Mouse (Mus musculus) heart, adult 2 months (tissue): ENCODE results near the gene Slc8a3. TPM values are rescaled to one million over a fixed set of nuclear protein-coding genes. Genes with fewer than 3 reads are reported as not detected.

Source experiments
- DNase-seq, 2 experiments: peaks; one replicate each; pipeline ENCODE4 v3.0.0; 2021
- H3K27ac ChIP-seq: fragments of 200-600 bp; 2 replicates; pipeline ENCODE4 v1.8.1; 2022
- H3K27me3 ChIP-seq: fragments of 200-500 bp; 2 replicates; pipeline ENCODE4 v1.6.1; 2012; ENCODE audit warnings: mild to moderate bottlenecking, low read length, inconsistent platforms, mixed read lengths; ENCODE audit not compliant: control insufficient read depth, insufficient read depth
- H3K36me3 ChIP-seq: fragments of 200-500 bp; 2 replicates; pipeline ENCODE4 v1.6.1; 2012; ENCODE audit warnings: low read length, inconsistent platforms; ENCODE audit not compliant: control insufficient read depth, insufficient read depth
- H3K4me1 ChIP-seq: fragments of 200-500 bp; 2 replicates; pipeline ENCODE4 v1.6.1; 2011; ENCODE audit warnings: low read length; ENCODE audit not compliant: control insufficient read depth, insufficient read depth
- H3K4me3 ChIP-seq: fragments of 200-600 bp; 2 replicates; pipeline ENCODE4 v1.8.1; 2022
- H3K79me2 ChIP-seq: fragments of 200-500 bp; replicated peaks from 2 replicates; pipeline ENCODE4 v1.6.1; 2012; ENCODE audit warnings: mild to moderate bottlenecking, inconsistent platforms, low read length, moderate library complexity, mixed read lengths; ENCODE audit not compliant: control insufficient read depth, insufficient read depth
- H3K9ac ChIP-seq: fragments of 200-500 bp; 2 replicates; pipeline ENCODE4 v1.6.1; 2012; ENCODE audit warnings: low read depth, mild to moderate bottlenecking, control low read depth, inconsistent platforms, low read length, mixed read lengths
- CTCF ChIP-seq: fragments of 200-600 bp; IDR thresholded peaks from 2 replicates; pipeline ENCODE4 v1.8.1; 2022; ENCODE audit warnings: antibody characterized with exemption, mild to moderate bottlenecking, moderate library complexity
- EP300 ChIP-seq: fragments of 200-500 bp; IDR thresholded peaks from 2 replicates; pipeline ENCODE4 v1.6.1; 2011; ENCODE audit warnings: low read depth, low read length, control low read depth; ENCODE audit not compliant: insufficient read depth
- POLR2A ChIP-seq: fragments of 200-500 bp; IDR thresholded peaks from 2 replicates; pipeline ENCODE4 v1.6.1; 2011; ENCODE audit warnings: mild to moderate bottlenecking, low read depth, low read length, control low read depth; ENCODE audit not compliant: insufficient read depth
- WGBS: fragments of 180-500 bp; shearing (Covaris S2); methylation state at CpG from one replicate; pipeline ENCODE4 v1.1.7; 2018; 5-methylcytosine and 5-hydroxymethylcytosine counted together
- intact Hi-C: fragments of 180-260 bp; cut with DNase I; formaldehyde crosslinking; loops from one replicate; pipeline ENCODE4 v1.15.1; 2025
- polyA plus RNA-seq: library from polyadenylated mRNA; depleted of rRNA; stranded (reverse); fragments of >200 nt; gene quantifications from 2 replicates; pipeline ENCODE4 v1.2.3, GENCODE M21; 2012
- total RNA-seq, 2 experiments: library from RNA; stranded (reverse); gene quantifications; 2 replicates each; pipeline ENCODE4 v1.2.3; 2021

The Slc8a3 gene
- total and polyA plus RNA-seq, 3 experiments, result 0.08 to 0.18 TPM; not detected in 1

DNA sequence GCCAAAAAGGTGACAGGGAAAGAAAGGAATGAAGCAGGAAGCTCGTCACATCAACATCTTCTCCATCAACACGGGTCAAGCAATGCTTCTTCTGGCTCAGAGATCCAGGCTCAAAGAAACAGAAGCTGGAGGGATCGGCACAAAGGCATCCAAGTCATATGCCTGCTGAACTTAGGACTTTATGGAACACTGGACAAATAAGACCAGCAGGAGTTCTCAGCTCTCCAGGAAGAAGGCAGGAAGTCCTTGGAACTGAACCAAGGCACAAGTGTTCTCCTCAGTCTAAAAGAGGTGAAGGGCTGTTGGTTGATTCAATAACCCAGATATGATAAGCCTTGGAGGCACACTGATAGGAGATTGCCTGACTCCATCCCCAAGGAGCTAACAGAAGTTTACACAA is 8.0 kb downstream of the Slc8a3 start:
- Histone ChIP-seq H3K4me3 (no peak overlapping the region), H3K9ac (no peak overlapping the region), H3K27ac (no peak overlapping the region), H3K36me3 (no peaks in the 10 kb centered on the region), H3K79me2 (no peaks in the 10 kb centered on the region), H3K4me1 (no peaks in the 10 kb centered on the region), H3K27me3 (no peaks in the 10 kb centered on the region)
- 56% methylated on average over 3 of the region's 3 CpGs for WGBS
- DNase-seq, result no peak
- intact Hi-C loops, result no loop called here
- TF ChIP-seq EP300 (no peak), CTCF (no peak), POLR2A (no peak)

DNA sequence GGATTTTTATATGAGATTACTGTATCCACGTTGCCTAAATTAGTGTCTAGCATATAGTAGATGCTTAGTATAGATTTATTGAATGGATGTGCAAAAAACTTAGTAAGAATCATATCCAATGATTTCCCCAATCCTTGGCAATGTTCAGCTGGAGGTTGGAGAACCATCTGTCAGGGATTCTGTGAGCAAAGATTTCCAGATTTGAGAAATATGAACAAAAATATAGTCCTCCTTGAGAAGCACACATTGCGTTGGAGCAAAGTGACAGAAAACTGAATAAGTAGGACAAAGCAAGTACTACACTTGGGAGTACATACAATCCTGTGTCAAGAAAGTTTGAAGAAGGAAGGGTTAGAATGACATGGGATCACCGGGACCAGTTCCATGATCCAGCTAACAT is 8.9 kb downstream of the Slc8a3 start:
- TF ChIP-seq CTCF (no peak), EP300 (no peak), POLR2A (no peak)
- no peak overlapping the region for H3K27ac ChIP-seq
- no peaks in the 10 kb centered on the region for H3K36me3 ChIP-seq
- H3K4me3 ChIP-seq, result no peak overlapping the region
- intact Hi-C loops, result no loop called here
- no peaks in the 10 kb centered on the region for H3K4me1 ChIP-seq
- no peak for DNase-seq
- WGBS, result 87% methylated on average over 3 of the region's 3 CpGs
- no peaks in the 10 kb centered on the region for H3K79me2 ChIP-seq
- no peaks in the 10 kb centered on the region for H3K27me3 ChIP-seq
- H3K9ac ChIP-seq, result no peak overlapping the region

DNA sequence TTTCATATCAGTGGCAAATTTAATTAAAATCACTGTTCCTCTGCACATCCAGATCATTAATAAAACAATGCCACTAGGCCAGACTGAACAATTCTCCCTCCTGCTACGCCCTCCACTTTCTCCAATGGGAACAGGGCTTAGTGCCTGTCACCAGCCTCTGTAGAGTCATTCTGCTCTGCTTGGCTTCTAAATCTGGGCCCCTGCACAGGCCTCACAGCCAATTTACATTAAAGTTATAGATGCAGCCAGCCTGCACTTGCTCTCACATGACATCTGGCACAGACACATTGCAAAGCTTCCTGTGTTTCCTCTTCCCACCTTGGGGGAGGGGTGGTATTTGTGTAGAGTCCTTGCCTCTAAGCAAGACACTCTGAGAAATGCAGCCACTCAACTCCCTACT is 12.0 kb downstream of the Slc8a3 start:
- Histone ChIP-seq H3K9ac (no peak overlapping the region), H3K4me3 (no peak overlapping the region), H3K36me3 (no peaks in the 10 kb centered on the region), H3K4me1 (no peaks in the 10 kb centered on the region), H3K27ac (no peak overlapping the region), H3K79me2 (no peaks in the 10 kb centered on the region), H3K27me3 (no peaks in the 10 kb centered on the region)
- intact Hi-C loops, result no loop called here
- 76% methylated on average over 1 of the region's 1 CpGs for WGBS
- TF ChIP-seq EP300 (no peak), POLR2A (no peak), CTCF (no peak)
- DNase-seq, result no peak

DNA sequence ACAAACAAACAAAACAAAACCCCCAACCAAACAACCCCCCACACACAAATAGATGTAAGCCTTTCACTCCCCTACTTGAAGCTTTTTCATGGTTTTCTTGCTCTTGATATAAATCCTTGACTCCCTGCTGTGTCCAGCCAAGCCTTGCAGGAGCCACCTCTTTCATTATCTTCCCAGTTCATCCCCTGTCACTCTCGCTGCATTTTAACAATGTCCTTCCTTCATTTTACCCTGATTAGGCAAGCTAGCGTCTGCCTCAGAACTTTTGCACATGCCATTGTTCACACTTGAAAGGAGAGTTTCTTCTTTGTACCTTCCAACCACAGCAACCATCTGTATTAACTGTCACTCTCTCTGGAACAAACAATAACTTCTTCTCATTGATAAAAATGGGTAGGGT is 15.2 kb downstream of the Slc8a3 start:
- no peaks in the 10 kb centered on the region for H3K27me3 ChIP-seq
- TF ChIP-seq POLR2A (no peak), CTCF (no peak), EP300 (no peak)
- no peak for DNase-seq
- no peaks in the 10 kb centered on the region for H3K79me2 ChIP-seq
- no peaks in the 10 kb centered on the region for H3K4me1 ChIP-seq
- H3K9ac ChIP-seq, result no peak overlapping the region
- H3K36me3 ChIP-seq, result no peaks in the 10 kb centered on the region
- H3K27ac ChIP-seq, result no peak overlapping the region
- intact Hi-C loops, result no loop called here
- 36% methylated on average over 2 of the region's 2 CpGs for WGBS
- H3K4me3 ChIP-seq, result no peak overlapping the region

DNA sequence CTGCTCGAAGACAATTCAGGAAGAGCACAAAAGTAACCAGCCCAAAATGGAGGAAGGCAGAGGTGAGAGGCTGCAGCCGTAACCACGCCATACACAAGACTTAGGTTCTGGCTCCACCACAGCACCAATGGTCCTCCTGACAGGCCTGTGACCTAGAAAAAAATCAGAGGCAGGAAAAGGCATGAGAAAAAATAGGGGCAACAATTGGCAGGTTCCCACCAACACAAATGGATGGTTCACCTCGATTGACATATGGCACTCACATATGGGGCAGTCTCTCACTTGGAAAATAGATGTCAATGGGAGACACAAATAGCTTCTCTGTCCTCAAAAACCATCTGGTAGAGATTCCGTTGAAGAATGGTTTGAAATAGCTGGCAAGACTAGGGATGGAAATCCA is 17.0 kb downstream of the Slc8a3 start:
- whole genome bisulfite sequencing, result 88% methylated on average over 5 of the region's 5 CpGs
- TF ChIP-seq CTCF, result no peak
- TF ChIP-seq EP300, result no peak
- no peak for TF ChIP-seq POLR2A
- H3K27ac ChIP-seq, result no peak overlapping the region
- no peak overlapping the region for H3K9ac ChIP-seq
- intact Hi-C loops, result no loop called here
- DNase-seq, result no peak
- H3K79me2 ChIP-seq, result no peaks in the 10 kb centered on the region
- no peak overlapping the region for H3K4me3 ChIP-seq
- H3K27me3 ChIP-seq, result no peaks in the 10 kb centered on the region
- H3K36me3 ChIP-seq, result no peaks in the 10 kb centered on the region
- H3K4me1 ChIP-seq, result no peaks in the 10 kb centered on the region

DNA sequence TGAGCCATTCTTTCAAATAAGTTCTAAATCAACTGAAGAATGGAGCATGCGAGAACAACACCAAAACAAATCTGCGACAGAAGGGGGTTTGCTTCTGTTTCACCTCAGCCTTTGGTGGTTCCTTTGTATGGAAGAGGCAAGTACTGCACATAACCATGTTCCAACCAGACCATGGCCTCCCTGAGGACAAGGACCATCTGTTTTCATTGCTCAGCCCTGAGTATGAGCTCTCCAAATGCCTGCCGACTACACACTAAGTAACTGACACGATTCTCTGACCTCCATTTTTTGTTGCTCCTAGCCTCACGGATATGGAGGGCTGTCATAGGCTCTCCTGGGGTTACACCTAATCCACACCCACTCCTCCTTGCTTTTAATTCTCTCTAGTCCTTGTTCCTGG is 29.4 kb downstream of the Slc8a3 start:
- no peak overlapping the region for H3K9ac ChIP-seq
- 81% methylated on average over 5 of the region's 5 CpGs for WGBS
- H3K4me3 ChIP-seq, result no peak overlapping the region
- H3K79me2 ChIP-seq, result no peaks in the 10 kb centered on the region
- intact Hi-C loops, result no loop called here
- no peak for TF ChIP-seq CTCF
- TF ChIP-seq EP300, result no peak
- no peak for DNase-seq
- no peak overlapping the region for H3K27ac ChIP-seq
- no peaks in the 10 kb centered on the region for H3K27me3 ChIP-seq
- no peaks in the 10 kb centered on the region for H3K36me3 ChIP-seq
- no peaks in the 10 kb centered on the region for H3K4me1 ChIP-seq
